Mouse (Mus musculus) Patski (cell line): Measurements from ENCODE around the gene Rcc1l. TPM values are rescaled to one million over a fixed set of nuclear protein-coding genes. Genes with fewer than 3 reads are reported as not detected.

Experiments used
- ATAC-seq: fragments of 100-300 bp; one replicate; pipeline ENCODE4 v1.8.0; 2021
- CTCF ChIA-PET: fragments of 350-600 bp; sonication (Branson Sonifier 250); formaldehyde crosslinking; loops from one replicate; lab custom pipeline; 2022; ENCODE audit warnings: inconsistent platforms; lab: Charles Lee
- POLR2A ChIA-PET: fragments of 350-600 bp; sonication (Branson Sonifier 250); formaldehyde crosslinking; loops from one replicate; lab custom pipeline; 2022; ENCODE audit warnings: antibody characterized with exemption, inconsistent platforms; lab: Charles Lee
- DNase-seq: peaks from one replicate; pipeline ENCODE4 v3.0.0-alpha.2; 2011; ENCODE audit warnings: low read depth, low spot score
- H3K27me3 ChIP-seq: fragments of 371-371 bp; one replicate; pipeline ENCODE4 v1.5.1; 2021
- CTCF ChIP-seq: fragments of 100-300 bp; IDR thresholded peaks from one replicate; pipeline ENCODE4 v1.5.1; 2021
- in situ Hi-C: fragments of 300-500 bp; cut with MboI; formaldehyde crosslinking; loops from 3 replicates; pipeline ENCODE4 v1.11.1; 2018; ENCODE audit warnings: low pct_unique_long_range_greater_than_20kb, mixed read lengths
- polyA plus RNA-seq: library from polyadenylated mRNA; unstranded; gene quantifications from one replicate; pipeline ENCODE4 v1.2.3, GENCODE M21; 2021

Gene Rcc1l
- polyA plus RNA-seq, 1 experiment from 2014 or later, result 44.6 TPM

DNA sequence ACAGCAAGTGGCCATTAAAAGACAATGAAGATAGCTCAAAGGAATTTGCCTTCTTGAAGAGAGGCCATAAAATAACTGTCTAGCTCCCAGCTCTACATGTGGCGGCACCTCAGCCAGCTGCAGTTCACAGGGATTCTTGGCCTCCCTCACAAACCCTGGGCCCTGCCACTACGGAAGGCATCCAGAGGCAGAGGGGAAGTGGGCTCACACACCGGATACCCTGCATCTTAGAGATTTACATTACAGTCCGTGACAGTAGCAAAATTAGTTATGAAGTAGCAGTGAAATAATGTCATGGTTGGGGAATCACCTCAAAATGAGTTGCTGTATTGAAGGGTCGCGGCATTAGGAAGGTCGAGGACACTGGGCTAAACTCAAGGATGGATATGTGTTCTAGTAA, 12.0 kb upstream of the Rcc1l start:
- ChIA-PET POLR2A (interaction anchor here (0.6 to 0.9 kb wide), 3 partner anchors 25 to 129 kb away, joined by 3 to 10 read pairs (median 8); no protein-coding TSS in a partner anchor), CTCF (interaction anchor here (0.7 to 3.2 kb wide), 2 partner anchors 10 to 158 kb away, joined by 3 to 15 read pairs; no protein-coding TSS in a partner anchor)
- no peaks in the 10 kb centered on the region for H3K27me3 ChIP-seq
- no peak for TF ChIP-seq CTCF
- DNase-seq (no peak), ATAC-seq (no peak)
- in situ Hi-C loops, result no loop called here

DNA sequence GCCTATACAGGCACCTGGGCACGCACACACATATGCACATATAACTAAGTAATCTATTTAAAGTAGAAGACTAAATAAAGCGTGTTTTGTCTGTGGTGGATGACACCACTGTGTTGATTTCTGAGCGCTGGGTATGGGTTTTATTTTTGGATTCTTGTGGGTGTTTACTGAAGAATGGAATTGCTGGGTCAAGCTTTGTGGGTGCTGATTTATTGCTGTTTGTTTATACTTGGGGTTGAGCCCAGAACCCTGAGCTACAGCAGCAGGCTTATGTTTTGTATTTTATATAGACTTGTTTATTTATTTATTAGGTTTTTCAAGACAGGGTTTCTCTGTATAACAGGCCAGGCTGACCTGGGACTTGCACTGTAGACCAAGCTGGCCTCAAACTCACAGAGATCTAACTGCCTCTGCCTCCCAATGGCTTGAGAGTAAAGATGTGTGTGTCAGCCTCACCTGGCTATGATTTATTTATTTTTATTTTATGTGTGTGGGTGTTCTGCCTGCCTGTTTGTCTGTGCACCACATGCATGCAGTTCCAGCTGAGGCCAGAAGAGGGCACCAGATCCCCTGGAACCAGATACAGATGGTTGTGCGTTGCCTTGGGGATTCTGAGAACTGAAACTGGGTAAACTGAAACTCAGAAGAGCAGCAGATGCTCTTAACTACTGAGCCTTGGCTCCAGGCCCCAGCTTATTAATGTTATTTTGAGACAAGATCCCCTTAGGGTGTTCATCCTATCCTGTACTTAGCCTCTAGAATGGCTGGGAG, 10.6 kb upstream of the Rcc1l start:
- DNase-seq (no peak), ATAC-seq (no peak)
- H3K27me3 ChIP-seq, result no peaks in the 10 kb centered on the region
- ChIA-PET CTCF (interaction anchor here (1.0 to 3.2 kb wide), 8 partner anchors 9 to 139 kb away, joined by 3 to 15 read pairs (median 4); no protein-coding TSS in a partner anchor), POLR2A (interaction anchor here (0.8 kb wide), 1 partner anchor 15 kb away, joined by 3 read pairs; no protein-coding TSS in a partner anchor)
- TF ChIP-seq CTCF, result peak; percentile 96
- in situ Hi-C loops, result no loop called here

DNA sequence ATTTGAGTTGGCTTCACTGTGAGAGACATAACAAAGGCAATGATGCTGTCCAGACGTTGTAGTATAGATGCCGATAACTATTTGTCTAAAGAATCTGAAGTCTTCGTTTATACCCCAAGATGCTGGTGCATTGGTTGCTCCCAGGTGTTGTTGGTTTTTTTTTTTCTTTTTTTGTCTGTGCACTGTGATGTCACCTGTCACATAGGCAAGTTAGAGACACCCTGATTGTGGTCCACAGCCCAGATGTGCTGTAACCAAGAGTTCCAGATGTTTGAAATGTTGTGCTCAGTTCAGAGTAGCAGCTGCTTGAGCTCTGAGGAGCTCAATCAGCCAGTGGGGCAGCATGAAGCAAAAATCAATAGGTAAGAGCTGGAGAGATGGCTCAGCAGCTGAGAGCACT, 9.5 kb upstream of the Rcc1l start:
- H3K27me3 ChIP-seq, result no peaks in the 10 kb centered on the region
- CTCF ChIA-PET, result interaction anchor here (1.0 to 3.2 kb wide), 6 partner anchors 10 to 140 kb away, joined by 3 to 15 read pairs (median 5); no protein-coding TSS in a partner anchor
- TF ChIP-seq CTCF, result no peak
- DNase-seq, result no peak
- POLR2A ChIA-PET, result interaction anchor here (0.8 kb wide), 1 partner anchor 16 kb away, joined by 3 read pairs; no protein-coding TSS in a partner anchor
- no peak for ATAC-seq
- in situ Hi-C loops, result no loop called here

DNA sequence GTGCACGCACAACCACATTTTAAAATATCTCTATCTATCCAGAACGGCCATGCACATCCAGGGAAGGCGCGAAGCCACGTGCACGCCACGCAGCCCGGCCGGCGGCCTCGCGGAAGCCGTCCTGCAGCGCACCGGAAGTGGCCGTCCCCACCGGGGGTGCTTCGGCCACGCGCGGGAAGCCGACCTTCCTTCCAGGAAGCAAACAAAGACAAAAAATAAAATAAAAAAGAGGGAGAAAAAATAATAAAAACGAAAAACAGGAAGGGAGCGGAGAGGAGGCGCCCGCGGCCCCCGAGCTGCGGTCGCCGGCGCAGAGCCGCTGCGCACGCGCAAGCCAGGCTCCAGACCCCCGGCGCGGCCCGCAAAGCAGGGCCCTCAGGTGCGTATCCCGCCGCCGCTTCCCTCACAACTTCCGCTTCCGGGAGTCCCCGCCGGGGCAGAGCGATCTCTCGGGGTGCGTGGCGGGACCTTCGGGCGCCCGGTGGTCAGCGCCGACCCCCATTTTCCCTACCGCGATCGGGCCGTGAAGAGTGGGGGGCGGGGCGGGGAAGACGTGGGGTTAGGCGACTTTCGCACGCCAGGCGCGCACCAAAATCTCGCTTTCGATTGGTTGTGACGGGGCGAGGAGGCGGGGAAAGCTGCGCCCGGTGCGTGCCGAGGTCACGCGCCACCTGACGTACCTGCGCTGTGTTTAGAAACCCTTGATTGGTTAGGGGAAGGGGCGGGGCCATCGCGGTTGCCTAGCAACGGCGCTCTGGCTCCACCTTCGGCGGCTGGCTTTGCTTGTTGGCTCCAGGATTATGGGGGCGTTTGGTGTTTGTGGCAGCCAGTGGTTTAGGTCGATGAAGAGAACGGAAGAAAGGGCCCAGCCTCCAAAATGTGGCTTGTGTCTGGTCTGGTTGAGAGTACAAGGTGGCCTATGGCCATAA, 7.6 kb upstream of the Rcc1l start, which contains the start of gene Gtf2ird2:
Gtf2ird2 (plus strand) TSS at position 140 of the 929 bp plus-strand sequence.
- CTCF ChIA-PET, result no interaction called here
- no peaks in the 10 kb centered on the region for H3K27me3 ChIP-seq
- POLR2A ChIA-PET, result interaction anchor here (0.6 to 0.7 kb wide), 2 partner anchors 140 to 491 kb away, joined by 4 to 10 read pairs; no protein-coding TSS in a partner anchor
- no peak for TF ChIP-seq CTCF
- ATAC-seq, result peak; percentile 90
- in situ Hi-C loops, result loop anchor here (5.0 kb wide), 2 partner anchors 158 to 298 kb away; no protein-coding TSS in a partner anchor
- DNase-seq, result peak; percentile 97

DNA sequence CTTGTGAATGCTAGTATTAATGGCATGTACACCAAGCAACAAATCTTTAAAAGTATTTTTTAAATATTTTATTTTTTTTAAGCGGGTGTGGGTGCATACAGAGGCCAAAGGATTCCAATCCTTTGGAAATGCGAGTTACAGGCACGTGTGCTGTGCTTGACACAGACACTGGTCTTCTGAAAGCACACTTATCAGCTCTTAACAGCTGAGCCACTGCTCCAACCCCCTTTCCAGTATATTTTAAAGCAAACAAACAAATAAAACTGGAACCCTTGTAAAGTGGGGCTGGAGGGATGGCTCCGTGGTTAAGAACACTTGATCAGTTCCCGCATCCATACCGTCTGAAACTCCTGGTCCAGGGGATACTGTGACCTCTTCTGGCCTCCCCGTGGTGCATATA, 6.6 kb upstream of the Rcc1l start:
- CTCF ChIA-PET, result interaction anchor here (0.7 kb wide), 1 partner anchor 25 kb away, joined by 3 read pairs; no protein-coding TSS in a partner anchor
- TF ChIP-seq CTCF, result no peak
- in situ Hi-C loops, result loop anchor here (5.0 kb wide), 2 partner anchors 159 to 299 kb away; no protein-coding TSS in a partner anchor
- no peak for ATAC-seq
- POLR2A ChIA-PET, result interaction anchor here (0.7 to 0.8 kb wide), 2 partner anchors 187 to 492 kb away, joined by 4 to 10 read pairs; no protein-coding TSS in a partner anchor
- H3K27me3 ChIP-seq, result no peaks in the 10 kb centered on the region
- no peak for DNase-seq

DNA sequence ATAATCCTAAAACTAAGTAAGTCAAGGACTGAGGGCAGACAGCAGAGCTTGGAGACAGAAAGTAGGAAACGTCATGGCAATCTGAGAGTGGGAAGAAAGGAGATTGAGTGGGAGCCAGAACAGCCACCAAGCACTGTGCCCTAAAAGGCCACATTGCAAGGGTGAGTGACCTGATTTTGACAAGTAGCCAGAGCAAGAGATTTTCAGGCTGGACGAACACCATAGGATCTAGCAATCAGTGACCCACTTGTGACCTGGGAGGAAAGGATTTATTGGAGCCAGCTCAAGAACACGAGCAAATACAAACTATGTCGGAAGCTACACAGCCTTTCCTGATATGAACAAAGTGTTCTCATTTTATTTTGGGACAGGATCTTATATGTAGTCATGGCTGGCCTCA, 6.2 kb upstream of the Rcc1l start:
- no peaks in the 10 kb centered on the region for H3K27me3 ChIP-seq
- in situ Hi-C loops, result loop anchor here (5.0 kb wide), 2 partner anchors 160 to 300 kb away; no protein-coding TSS in a partner anchor
- POLR2A ChIA-PET, result interaction anchor here (0.6 to 0.8 kb wide), 2 partner anchors 188 to 195 kb away, joined by 4 to 7 read pairs; no protein-coding TSS in a partner anchor
- CTCF ChIA-PET, result interaction anchor here (0.7 kb wide), 1 partner anchor 25 kb away, joined by 3 read pairs; no protein-coding TSS in a partner anchor
- no peak for TF ChIP-seq CTCF
- ATAC-seq (no peak), DNase-seq (no peak)

DNA sequence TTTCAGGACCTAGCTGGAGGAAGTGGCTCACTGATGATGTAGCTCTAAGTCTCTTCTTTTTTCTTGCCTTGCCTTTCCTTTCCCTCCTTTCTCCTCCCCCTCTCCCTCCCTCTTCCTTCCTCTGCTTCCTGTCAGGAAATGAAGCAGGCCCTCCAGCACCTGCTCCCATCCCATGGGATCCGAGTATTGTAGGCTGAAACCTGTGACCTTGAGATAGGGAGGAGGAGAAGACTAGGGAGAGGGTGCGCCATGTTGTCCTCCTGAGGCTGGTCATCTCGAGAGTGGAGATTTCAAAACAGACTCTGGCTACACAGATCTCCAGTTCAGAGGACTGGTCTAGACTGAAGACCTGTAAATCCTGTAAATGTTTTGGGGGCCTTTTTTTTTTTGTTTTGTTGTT, 5.6 kb upstream of the Rcc1l start:
- CTCF ChIA-PET, result interaction anchor here (0.7 kb wide), 1 partner anchor 24 kb away, joined by 3 read pairs; no protein-coding TSS in a partner anchor
- no peak for DNase-seq

DNA sequence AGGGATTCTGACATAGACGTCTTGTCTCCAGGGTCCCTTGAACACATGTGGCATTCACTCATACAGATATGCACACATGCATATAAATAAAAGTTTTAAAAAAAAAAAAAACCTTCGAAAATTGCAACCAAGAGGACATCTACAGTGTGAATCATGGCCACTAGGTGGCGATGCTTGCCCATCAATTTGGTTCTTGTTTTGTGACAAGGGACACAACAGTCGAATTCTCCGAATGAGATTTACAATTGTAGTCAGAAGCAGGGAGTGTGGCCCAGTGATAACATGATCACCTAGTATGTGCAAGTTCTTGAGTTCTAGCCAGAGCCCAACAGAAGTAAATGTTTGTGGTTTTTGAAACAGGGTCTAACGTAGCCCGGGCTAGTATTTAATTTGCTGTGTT, 3.3 kb upstream of the Rcc1l start:
- in situ Hi-C loops, result loop anchor here (5.0 kb wide), 2 partner anchors 162 to 302 kb away; no protein-coding TSS in a partner anchor
- peak; percentile 92 for TF ChIP-seq CTCF
- DNase-seq, result no peak
- ChIA-PET CTCF (interaction anchor here (1.0 kb wide), 1 partner anchor 167 kb away, joined by 3 read pairs; no protein-coding TSS in a partner anchor), POLR2A (interaction anchor here (0.7 kb wide), 1 partner anchor 75 kb away, joined by 5 read pairs; no protein-coding TSS in a partner anchor)
- H3K27me3 ChIP-seq, result no peaks in the 10 kb centered on the region
- ATAC-seq, result no peak

More for the DNA sequence above, 5.6 kb upstream of the Rcc1l start:
- no peaks in the 10 kb centered on the region for H3K27me3 ChIP-seq
- POLR2A ChIA-PET, result interaction anchor here (0.6 kb wide), 1 partner anchor 196 kb away, joined by 7 read pairs; no protein-coding TSS in a partner anchor
- no peak for TF ChIP-seq CTCF
- in situ Hi-C loops, result loop anchor here (5.0 kb wide), 2 partner anchors 160 to 300 kb away; no protein-coding TSS in a partner anchor
- ATAC-seq, result no peak

DNA sequence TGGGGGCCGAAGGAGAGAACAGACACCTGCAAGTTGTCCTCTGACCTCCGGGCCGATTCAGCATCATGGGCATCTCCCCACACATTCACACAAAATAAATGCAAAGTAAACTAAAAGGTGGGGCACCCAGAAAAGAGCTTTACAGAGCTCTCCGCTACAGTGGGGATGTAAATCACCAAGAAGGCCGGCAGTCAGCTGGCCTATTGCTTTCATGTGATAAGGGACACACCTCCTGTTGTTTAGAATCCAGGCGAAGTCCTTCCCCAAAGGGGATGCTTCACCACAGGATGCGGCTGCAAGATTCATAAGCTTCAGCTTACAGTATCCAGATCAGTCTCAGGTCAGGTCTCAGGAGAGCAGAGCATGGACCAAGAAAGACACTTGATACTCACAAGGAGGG, 2.0 kb upstream of the Rcc1l start:
- no peaks in the 10 kb centered on the region for H3K27me3 ChIP-seq
- in situ Hi-C loops, result no loop called here
- ATAC-seq, result no peak
- POLR2A ChIA-PET, result no interaction called here
- CTCF ChIA-PET, result interaction anchor here (0.9 kb wide), 1 partner anchor 168 kb away, joined by 3 read pairs; no protein-coding TSS in a partner anchor
- no peak for DNase-seq
- TF ChIP-seq CTCF, result no peak
